Mouse (Mus musculus): Measurements from ENCODE around the gene Slc26a10.

- no peak for TF ChIP-seq POLR2A (IDR thresholded peaks at IDR 0.05; ENCODE audit: insufficient read depth, low read depth, low read length)
- TF ChIP-seq CTCF (IDR thresholded peaks at IDR 0.05; ENCODE audit: insufficient read depth, low read depth, low read length): no peak
These were observed 26.2 kb downstream of the Slc26a10 start for GRCm38 (mm10) chr10:127154241-127154640.

All from olfactory bulb, adult 2 months (tissue).